Mouse (Mus musculus) liver, embryonic 16.5 days (tissue): ENCODE results near the gene Smcp. TPM values are rescaled to one million over a fixed set of nuclear protein-coding genes. Genes with fewer than 3 reads are reported as not detected.

Source experiments
- ATAC-seq: fragments of 200-750 bp; cut with Nextera tagmentation; 2 replicates; pipeline ENCODE4 v1.8.0; 2017; ENCODE audit warnings: low read depth, mild to moderate bottlenecking, moderate number of reproducible peaks, moderate library complexity
- H3K27ac ChIP-seq: fragments of 300-500 bp; sonication (generic); 2 replicates; pipeline ENCODE4 v1.5.1; 2014; ENCODE audit warnings: mild to moderate bottlenecking, low read length
- H3K27me3 ChIP-seq: fragments of 300-500 bp; sonication (generic); 2 replicates; pipeline ENCODE4 v1.6.1; 2014; ENCODE audit warnings: low read depth, low read length, mixed read lengths; ENCODE audit not compliant: control insufficient read depth, insufficient read depth
- H3K36me3 ChIP-seq: fragments of 300-500 bp; sonication (generic); 2 replicates; pipeline ENCODE4 v1.6.1; 2014; ENCODE audit warnings: mild to moderate bottlenecking; ENCODE audit not compliant: control insufficient read depth, insufficient read depth
- H3K4me1 ChIP-seq: fragments of 300-500 bp; sonication (generic); 2 replicates; pipeline ENCODE4 v1.6.1; 2014; ENCODE audit warnings: low read depth, low read length, mixed read lengths; ENCODE audit not compliant: control insufficient read depth
- H3K4me2 ChIP-seq: fragments of 300-500 bp; sonication (generic); 2 replicates; pipeline ENCODE4 v1.6.1; 2014; ENCODE audit warnings: low read depth, low read length, mixed read lengths
- H3K4me3 ChIP-seq: fragments of 300-500 bp; sonication (generic); 2 replicates; pipeline ENCODE4 v1.5.1; 2014; ENCODE audit warnings: low read depth, mild to moderate bottlenecking, low read length
- H3K9ac ChIP-seq: fragments of 300-500 bp; sonication (generic); 2 replicates; pipeline ENCODE4 v1.6.1; 2014; ENCODE audit warnings: low read depth, low read length
- H3K9me3 ChIP-seq: fragments of 300-500 bp; sonication (generic); replicated peaks from 2 replicates; pipeline ENCODE4 v1.6.1; 2016; ENCODE audit warnings: low read length; ENCODE audit not compliant: control insufficient read depth
- WGBS: fragments of 180-500 bp; shearing (Covaris S2); extraction: QIAGEN DNeasy Blood & Tissue Kit; methylation state at CpG from one replicate; pipeline ENCODE4 v1.1.7; 2014; ENCODE audit not compliant: insufficient replicate concordance; 5-methylcytosine and 5-hydroxymethylcytosine counted together
- polyA plus RNA-seq: library from polyadenylated mRNA; unstranded; fragments of >200 nt; fragmentation: Nextera tagmentation; extraction: Ambion mirVana; gene quantifications from 2 replicates; pipeline ENCODE4 v1.2.1, GENCODE M21; 2015

Smcp gene
- polyA plus RNA-seq, 1 experiment from 2014 or later = 0.24 TPM

GRCm38 (mm10) chr3:92598429-92598828 lies 9.6 kb upstream of the Smcp start:
- 80% methylated on average over 2 of the region's 2 CpGs for WGBS
- ATAC-seq = no peak

GRCm38 (mm10) chr3:92587190-92587589 lies 1.6 kb downstream of the Smcp start:
- 68% methylated on average over 3 of the region's 3 CpGs for WGBS
- no peak for ATAC-seq
- no peak overlapping the region for H3K9ac ChIP-seq
- H3K9me3 ChIP-seq = no peaks in the 10 kb centered on the region
- H3K27ac ChIP-seq = no peak overlapping the region
- no peaks in the 10 kb centered on the region for H3K4me1 ChIP-seq
- H3K4me2 ChIP-seq = no peak overlapping the region
- H3K27me3 ChIP-seq = no peaks in the 10 kb centered on the region
- no peak overlapping the region for H3K4me3 ChIP-seq
- H3K36me3 ChIP-seq = no peaks in the 10 kb centered on the region

More at GRCm38 (mm10) chr3:92598429-92598828, 9.6 kb upstream of the Smcp start:
- Histone ChIP-seq H3K9me3 (no peaks in the 10 kb centered on the region), H3K36me3 (no peaks in the 10 kb centered on the region), H3K4me2 (no peak overlapping the region), H3K27me3 (no peaks in the 10 kb centered on the region), H3K9ac (no peak overlapping the region), H3K4me3 (no peak overlapping the region), H3K27ac (no peak overlapping the region), H3K4me1 (no peaks in the 10 kb centered on the region)

- Histone ChIP-seq H3K36me3 (no peaks in the 10 kb centered on the region), H3K4me2 (no peak overlapping the region), H3K4me1 (no peaks in the 10 kb centered on the region), H3K9me3 (no peaks in the 10 kb centered on the region), H3K9ac (no peak overlapping the region), H3K27ac (no peak overlapping the region), H3K4me3 (no peak overlapping the region), H3K27me3 (no peaks in the 10 kb centered on the region)
- ATAC-seq = no peak
- WGBS = 39% methylated on average over 1 of the region's 1 CpGs
Measured at GRCm38 (mm10) chr3:92585055-92585454, 3.7 kb downstream of the Smcp start.

DNA sequence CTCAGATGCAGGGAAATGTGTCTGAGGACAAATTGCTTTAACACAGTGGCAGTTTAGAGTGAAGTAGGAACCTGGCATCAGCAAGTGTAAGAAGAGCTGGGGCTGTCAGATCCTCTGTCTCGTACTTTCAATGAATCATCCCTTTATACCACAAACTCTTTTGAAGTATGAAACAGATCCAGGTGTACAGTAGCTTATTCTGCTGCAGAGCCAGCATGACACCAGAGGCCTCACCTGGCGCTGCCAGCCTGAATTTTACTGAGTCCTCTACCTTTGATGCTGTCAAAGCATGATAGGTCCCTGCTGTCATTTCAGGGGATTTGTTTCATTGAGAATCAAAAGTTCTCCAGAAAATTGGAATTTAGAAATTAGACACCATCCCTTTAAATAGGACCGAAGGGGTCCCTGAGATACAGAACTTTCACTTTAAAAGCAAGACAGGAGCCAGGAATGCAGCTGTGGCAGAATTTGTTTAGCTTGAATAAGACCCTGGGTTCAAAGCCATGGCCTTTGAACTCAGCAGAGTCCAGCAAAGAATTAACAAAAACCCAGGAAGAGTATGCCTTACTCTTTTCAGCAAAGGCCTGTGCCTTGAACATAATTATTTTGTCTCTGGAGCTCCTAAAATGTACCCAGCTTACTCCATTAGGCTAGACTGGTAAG lies 5.5 kb downstream of the Smcp start:
- H3K4me1 ChIP-seq = no peaks in the 10 kb centered on the region
- H3K27ac ChIP-seq = no peak overlapping the region
- no peak overlapping the region for H3K4me2 ChIP-seq
- no peak for ATAC-seq
- 52% methylated on average over 3 of the region's 3 CpGs for WGBS
- no peaks in the 10 kb centered on the region for H3K9me3 ChIP-seq
- no peaks in the 10 kb centered on the region for H3K27me3 ChIP-seq
- H3K9ac ChIP-seq = no peak overlapping the region
- H3K4me3 ChIP-seq = no peak overlapping the region
- H3K36me3 ChIP-seq = no peaks in the 10 kb centered on the region

GRCm38 (mm10) chr3:92579508-92579907 lies 9.3 kb downstream of the Smcp start:
- 53% methylated on average over 1 of the region's 1 CpGs for WGBS
- H3K4me3 ChIP-seq = no peak overlapping the region
- H3K27me3 ChIP-seq = no peaks in the 10 kb centered on the region
- H3K9me3 ChIP-seq = no peaks in the 10 kb centered on the region
- H3K4me2 ChIP-seq = no peak overlapping the region
- H3K36me3 ChIP-seq = no peaks in the 10 kb centered on the region
- no peaks in the 10 kb centered on the region for H3K4me1 ChIP-seq
- no peak overlapping the region for H3K27ac ChIP-seq
- ATAC-seq = no peak
- no peak overlapping the region for H3K9ac ChIP-seq

DNA sequence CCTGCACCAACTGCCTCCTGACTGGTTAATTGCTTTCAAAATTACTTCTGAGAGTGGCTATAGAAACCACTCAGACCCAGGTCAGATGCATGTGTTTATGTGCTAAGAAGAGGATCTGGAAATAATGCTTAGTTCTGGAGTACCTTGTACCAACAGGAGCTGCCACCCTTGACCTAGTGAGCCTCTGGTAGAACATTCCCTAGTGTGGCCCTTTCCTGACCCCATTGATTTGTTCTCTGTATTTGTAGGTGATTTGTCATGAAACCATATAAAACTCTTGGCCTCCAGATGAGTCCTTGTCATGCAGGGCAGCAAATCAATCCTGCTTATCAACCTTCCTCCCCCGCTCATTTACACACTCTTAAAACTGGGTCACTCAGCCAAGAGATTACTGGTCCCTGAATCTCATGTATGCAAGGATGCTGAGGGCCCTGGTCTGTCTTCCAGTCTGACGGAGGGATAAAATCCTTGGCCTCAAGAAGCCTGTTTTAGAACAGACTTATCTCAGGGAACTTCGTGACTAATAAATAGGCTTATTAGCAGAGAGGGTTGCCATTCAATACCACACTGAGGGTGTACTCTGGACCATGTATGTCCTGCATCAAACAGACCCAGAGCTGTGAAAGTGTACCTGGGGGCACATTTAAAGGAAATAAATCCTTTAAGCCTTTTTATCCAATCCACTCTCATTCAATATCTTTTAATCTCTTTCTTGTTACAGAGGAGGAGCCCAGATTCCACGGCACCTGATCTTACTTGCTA lies 10.0 kb downstream of the Smcp start:
- H3K4me2 ChIP-seq = no peak overlapping the region
- no peaks in the 10 kb centered on the region for H3K9me3 ChIP-seq
- H3K27ac ChIP-seq = no peak overlapping the region
- WGBS = 54% methylated on average over 4 of the region's 4 CpGs
- no peaks in the 10 kb centered on the region for H3K4me1 ChIP-seq
- H3K9ac ChIP-seq = no peak overlapping the region
- H3K27me3 ChIP-seq = no peaks in the 10 kb centered on the region
- H3K36me3 ChIP-seq = no peaks in the 10 kb centered on the region
- H3K4me3 ChIP-seq = no peak overlapping the region
- ATAC-seq = no peak

- ATAC-seq = no peak
- Histone ChIP-seq H3K27me3 (no peaks in the 10 kb centered on the region), H3K4me3 (no peak within 1 kb of the TSS), H3K9ac (no peak within 1 kb of the TSS), H3K36me3 (no peaks in the 10 kb centered on the region), H3K4me1 (no peaks in the 10 kb centered on the region), H3K9me3 (no peaks in the 10 kb centered on the region), H3K4me2 (no peak within 1 kb of the TSS), H3K27ac (no peak within 1 kb of the TSS)
- 30% methylated on average over 1 of the region's 1 CpGs for WGBS
Measured at GRCm38 (mm10) chr3:92573449-92574041, 15.3 kb downstream of the Smcp start, which contains the start of gene Ivl. Gene Ivl (minus strand): TSS chr3:92573735.

GRCm38 (mm10) chr3:92572514-92573155 lies 16.2 kb downstream of the Smcp start:
- no peak for ATAC-seq
- 28% methylated on average over 2 of the region's 2 CpGs for WGBS

More at GRCm38 (mm10) chr3:92572514-92573155, 16.2 kb downstream of the Smcp start:
- no peak overlapping the region for H3K4me2 ChIP-seq
- no peaks in the 10 kb centered on the region for H3K4me1 ChIP-seq
- no peaks in the 10 kb centered on the region for H3K36me3 ChIP-seq
- no peaks in the 10 kb centered on the region for H3K9me3 ChIP-seq
- H3K27me3 ChIP-seq = no peaks in the 10 kb centered on the region
- H3K9ac ChIP-seq = no peak overlapping the region
- no peak overlapping the region for H3K4me3 ChIP-seq
- no peak overlapping the region for H3K27ac ChIP-seq
